Mouse (Mus musculus): ENCODE results near the gene Gm732. TPM values are rescaled to one million over a fixed set of nuclear protein-coding genes. Genes with fewer than 3 reads are reported as not detected.

The Gm732 gene
- total RNA-seq (2023), result not detected

DNA sequence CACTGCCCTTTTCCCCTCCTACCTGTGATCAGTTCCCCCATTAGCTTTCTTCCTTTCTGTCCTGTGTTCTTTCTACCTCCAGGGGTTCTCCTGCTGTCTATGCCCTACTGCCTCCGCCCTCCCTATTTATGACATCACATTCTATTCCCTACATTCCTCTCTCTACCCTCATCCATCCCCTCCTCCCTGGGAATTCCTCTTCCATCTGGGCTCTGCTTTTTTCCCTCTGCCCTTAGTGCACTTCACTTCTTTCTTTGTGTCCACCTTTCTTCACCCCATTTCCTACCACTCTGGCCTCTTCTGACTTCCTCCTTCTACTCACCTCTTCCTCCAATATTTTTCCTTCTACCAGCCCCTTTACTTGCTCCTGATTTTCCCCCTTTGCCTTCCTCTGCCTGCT lies at the start of gene Gm732:
Gene Gm732, minus strand, starts transcription at position 101 of the 400 bp plus-strand sequence.

Other genes starting within 250 kb of the Gm732 start
- gene Tent5d, start 155.9 kb downstream of the Gm732 start, total RNA-seq (2023), result not detected
- 1 to 10 TPM; 7.6 to 8.2 TPM for gene 2610002M06Rik, start 132.1 kb downstream of the Gm732 start, total RNA-seq (2023)